Mouse (Mus musculus) cortical plate, adult 2 months (tissue): ENCODE data around the gene Wnt1.

ENCODE experiments used
- CTCF ChIP-seq: fragments of 200-500 bp; IDR thresholded peaks from 2 replicates; pipeline ENCODE4 v1.5.1; 2011; ENCODE audit warnings: mild to moderate bottlenecking, control low read depth, low read length; ENCODE audit not compliant: insufficient read depth; ENCODE audit errors: extremely low read depth
- POLR2A ChIP-seq: fragments of 200-500 bp; IDR thresholded peaks from 2 replicates; pipeline ENCODE4 v1.6.1; 2011; ENCODE audit warnings: mild to moderate bottlenecking, low read length, control low read depth; ENCODE audit not compliant: insufficient read depth; ENCODE audit errors: extremely low read depth

- peak; percentile 86 for TF ChIP-seq POLR2A
- no peak for TF ChIP-seq CTCF
Observed at GRCm38 (mm10) chr15:98762670-98763529, 26.8 kb upstream of the Wnt1 start, which contains the start of gene Arf3.
